Mouse (Mus musculus): ENCODE measurements around the gene Cwc15. TPM values are rescaled to one million over a fixed set of nuclear protein-coding genes. Genes with fewer than 3 reads are reported as not detected.
A peak's percentile ranks its signal among the peaks of the same experiment; 100 is the strongest.
"Not testable (repeated sequence)": the region's sequence is repeated elsewhere in the genome, so short reads cannot be mapped to it uniquely, and the experiment has no call there.

Cwc15 gene
- total RNA-seq (2017): 260 and 293 TPM in 2 replicates

- peak; percentile 94 for ATAC-seq (replicated peaks; ENCODE audit: low read depth, poor library complexity, severe bottlenecking)
These were observed at the start of gene Cwc15, which contains the start of gene Kdm4d for GRCm38 (mm10) chr9:14500023-14500915. Cwc15 (plus strand) TSS chr9:14500617. Kdm4d (minus strand) TSS chr9:14500482.

GRCm38 (mm10) chr9:14451120-14451519 is 49.3 kb upstream of the Cwc15 start:
- peak; percentile 72; the same call in 1 of the 2 replicates for ATAC-seq (replicated peaks; ENCODE audit: low read depth, poor library complexity, severe bottlenecking)

GRCm38 (mm10) chr9:14456320-14456719 is 44.1 kb upstream of the Cwc15 start:
- ATAC-seq (replicated peaks; ENCODE audit: low read depth, poor library complexity, severe bottlenecking): no peak; the same call in 1 of the 2 replicates

- ATAC-seq (replicated peaks; ENCODE audit: low read depth, poor library complexity, severe bottlenecking): not testable (repeated sequence)
These were observed 37.9 kb upstream of the Cwc15 start for GRCm38 (mm10) chr9:14462536-14462935.

GRCm38 (mm10) chr9:14463668-14464067 is 36.7 kb upstream of the Cwc15 start:
- peak; percentile 47; the same call in 1 of the 2 replicates for ATAC-seq (replicated peaks; ENCODE audit: low read depth, poor library complexity, severe bottlenecking)

- no peak for ATAC-seq (replicated peaks; ENCODE audit: low read depth, poor library complexity, severe bottlenecking)
These were observed 1.3 kb upstream of the Cwc15 start for GRCm38 (mm10) chr9:14498896-14499705.

GRCm38 (mm10) chr9:14500916-14501424 is 553 bp downstream of the Cwc15 start:
- ATAC-seq (replicated peaks; ENCODE audit: low read depth, poor library complexity, severe bottlenecking): peak; percentile 8; the same call in 1 of the 2 replicates

GRCm38 (mm10) chr9:14512633-14513445 is 12.4 kb downstream of the Cwc15 start:
- ATAC-seq (replicated peaks; ENCODE audit: low read depth, poor library complexity, severe bottlenecking): 0 out of 2 replicates have a peak, but pooled peaks have one; percentile 22

GRCm38 (mm10) chr9:14517296-14517695 is 16.9 kb downstream of the Cwc15 start:
- no peak for ATAC-seq (replicated peaks; ENCODE audit: low read depth, poor library complexity, severe bottlenecking)

GRCm38 (mm10) chr9:14518105-14518504 is 17.7 kb downstream of the Cwc15 start:
- no peak for ATAC-seq (replicated peaks; ENCODE audit: low read depth, poor library complexity, severe bottlenecking)

GRCm38 (mm10) chr9:14520971-14521670 is 20.7 kb downstream of the Cwc15 start:
- ATAC-seq (replicated peaks; ENCODE audit: low read depth, poor library complexity, severe bottlenecking): peak; percentile 64

- ATAC-seq (replicated peaks; ENCODE audit: low read depth, poor library complexity, severe bottlenecking): no peak
These were observed 21.3 kb downstream of the Cwc15 start for GRCm38 (mm10) chr9:14521695-14522094.

- peak; percentile 91 for ATAC-seq (replicated peaks; ENCODE audit: low read depth, poor library complexity, severe bottlenecking)
These were observed 23.1 kb downstream of the Cwc15 start for GRCm38 (mm10) chr9:14523408-14524043.

GRCm38 (mm10) chr9:14530004-14530403 is 29.6 kb downstream of the Cwc15 start:
- ATAC-seq (replicated peaks; ENCODE audit: low read depth, poor library complexity, severe bottlenecking): no peak

GRCm38 (mm10) chr9:14532283-14532682 is 31.9 kb downstream of the Cwc15 start:
- ATAC-seq (replicated peaks; ENCODE audit: low read depth, poor library complexity, severe bottlenecking): no peak

- no peak for ATAC-seq (replicated peaks; ENCODE audit: low read depth, poor library complexity, severe bottlenecking)
These were observed 33.2 kb downstream of the Cwc15 start for GRCm38 (mm10) chr9:14533659-14534058.

- no peak for ATAC-seq (replicated peaks; ENCODE audit: low read depth, poor library complexity, severe bottlenecking)
These were observed 34.5 kb downstream of the Cwc15 start for GRCm38 (mm10) chr9:14534833-14535456.
